Mouse (Mus musculus) spleen, postnatal 10 days (tissue): ENCODE measurements around the gene Tmem196.

Experiments used
- DNase-seq, 2 experiments: peaks; one replicate each; pipeline ENCODE4 v3.0.0; 2021 to 2022; ENCODE audit warnings: low spot score in 2 of 2

Tmem196 gene

GRCm38 (mm10) chr12:119945589-119946310, at the start of gene Tmem196:
Tmem196 (plus strand) TSS chr12:119945822.
- no peak for DNase-seq

DNA sequence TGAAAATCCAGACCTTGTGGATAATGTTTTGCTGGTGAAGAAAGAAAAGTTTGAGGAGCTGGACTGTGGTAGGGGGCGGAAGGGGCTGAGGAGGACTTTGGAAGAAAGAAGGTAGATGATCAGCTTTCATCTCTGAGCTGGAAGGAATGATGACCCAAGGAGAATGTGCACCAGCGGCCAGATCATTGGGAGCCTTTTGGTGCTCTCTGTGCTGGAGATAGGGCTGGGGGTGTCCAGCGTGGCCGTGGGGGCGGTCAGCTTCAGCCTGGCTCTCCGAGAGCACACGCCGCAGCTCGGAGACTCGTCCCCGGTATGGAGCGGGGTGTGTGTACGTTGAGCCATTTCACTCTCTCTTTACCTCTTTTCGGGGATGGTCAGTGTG, 680 bp downstream of the Tmem196 start:
- no peak for DNase-seq

- DNase-seq = no peak
Observed at GRCm38 (mm10) chr12:119957041-119957440, 11.4 kb downstream of the Tmem196 start.

DNA sequence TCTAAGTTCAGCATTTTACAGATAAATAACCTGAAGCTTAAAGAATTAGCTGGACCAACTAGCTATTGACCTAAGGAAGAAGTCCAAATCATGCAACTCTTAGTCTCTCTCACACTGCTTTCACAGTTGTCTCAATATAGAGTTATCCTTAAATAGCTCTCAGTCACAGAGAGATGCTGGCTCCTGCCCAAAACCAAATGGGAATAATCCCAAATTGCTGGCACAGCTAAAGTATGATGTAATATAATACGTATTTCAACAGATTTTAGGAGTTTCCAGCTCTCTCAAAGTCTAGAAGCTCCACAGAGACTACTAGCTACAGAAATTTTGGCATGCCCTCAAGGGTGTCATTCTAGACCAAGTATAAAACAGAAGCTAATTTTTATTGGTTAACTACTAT, 15.1 kb downstream of the Tmem196 start:
- DNase-seq = no peak

DNA sequence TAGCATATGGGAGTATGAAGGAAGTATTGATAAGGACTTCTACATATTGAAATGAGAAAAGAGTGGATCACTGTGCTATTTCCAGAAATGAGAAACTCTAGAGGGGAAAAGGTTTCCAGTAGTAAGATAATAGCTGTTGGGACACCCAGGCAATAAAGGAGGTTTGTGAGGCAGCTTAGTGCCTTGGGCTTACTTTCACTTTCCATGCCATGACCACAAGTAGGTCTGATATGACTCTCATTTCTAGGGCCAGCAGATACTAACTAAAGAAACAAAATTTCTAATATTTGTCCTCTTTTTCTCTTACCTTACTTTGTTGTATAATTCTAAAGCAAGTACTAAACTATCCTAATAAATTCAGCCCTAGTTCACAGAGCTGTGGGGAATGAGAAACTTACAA, 19.8 kb downstream of the Tmem196 start:
- DNase-seq = no peak

DNA sequence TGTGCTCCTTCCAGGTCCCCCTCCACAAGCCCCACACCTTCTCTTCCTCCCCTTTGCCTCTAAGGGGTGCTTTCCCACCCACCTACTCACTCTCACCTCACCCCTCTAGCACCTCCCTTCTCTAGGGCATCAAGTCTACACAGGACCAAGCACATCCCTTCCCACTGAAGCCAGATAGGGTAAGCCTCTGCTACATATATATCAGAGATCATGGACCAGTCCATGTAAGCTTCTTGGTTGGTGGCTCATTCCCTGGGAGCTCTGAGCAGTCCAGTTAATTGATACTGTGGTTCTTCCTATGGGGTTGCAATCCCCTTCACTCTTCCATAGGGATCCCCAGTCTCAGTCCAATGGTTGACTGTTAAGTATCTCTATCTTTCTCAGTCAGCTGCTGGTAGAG, 24.4 kb downstream of the Tmem196 start:
- DNase-seq = no peak

GRCm38 (mm10) chr12:119981731-119982130, 36.1 kb downstream of the Tmem196 start:
- peak in 1 of 2 experiments; percentile 28 for DNase-seq

GRCm38 (mm10) chr12:119998267-119998666, 52.6 kb downstream of the Tmem196 start:
- no peak for DNase-seq

DNA sequence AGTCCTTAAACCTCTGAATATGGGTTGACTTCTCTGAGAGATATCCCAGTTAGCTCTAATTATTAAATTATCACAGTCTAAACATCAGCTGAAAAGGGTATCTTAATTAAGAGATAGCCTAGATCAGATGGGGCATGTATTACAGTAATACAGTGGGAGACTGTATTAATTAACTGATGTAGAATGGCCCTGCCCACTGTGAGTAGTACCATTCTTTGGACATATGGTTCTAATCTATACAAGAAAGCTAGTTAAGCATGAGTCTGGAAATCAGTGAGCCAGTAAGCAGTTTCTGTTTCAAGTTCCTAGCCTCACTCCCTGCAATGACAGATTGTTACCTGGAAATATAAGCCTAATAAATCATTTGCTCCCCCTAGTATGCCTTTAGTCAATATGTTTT, 58.7 kb downstream of the Tmem196 start:
- DNase-seq = no peak

GRCm38 (mm10) chr12:120014768-120015167, 69.1 kb downstream of the Tmem196 start:
- no peak for DNase-seq

DNA sequence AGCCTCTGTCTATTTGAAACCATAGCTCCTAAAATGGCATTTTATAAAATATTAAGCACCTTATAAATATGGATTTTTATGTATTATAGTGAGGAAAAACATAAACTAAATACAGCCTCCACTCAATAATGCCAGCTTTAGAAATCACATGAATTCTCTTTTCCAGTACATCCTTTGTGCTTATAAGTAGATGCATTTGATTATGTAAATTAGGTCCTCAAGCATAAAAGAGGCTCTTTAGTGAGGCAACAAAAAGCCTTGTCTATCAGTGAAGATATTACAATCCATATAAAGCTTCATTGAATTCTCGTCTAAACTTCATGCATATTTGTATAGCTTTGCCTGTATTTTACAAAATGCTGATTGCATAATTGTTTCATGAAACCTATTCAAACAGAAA, 69.6 kb downstream of the Tmem196 start:
- no peak for DNase-seq

DNA sequence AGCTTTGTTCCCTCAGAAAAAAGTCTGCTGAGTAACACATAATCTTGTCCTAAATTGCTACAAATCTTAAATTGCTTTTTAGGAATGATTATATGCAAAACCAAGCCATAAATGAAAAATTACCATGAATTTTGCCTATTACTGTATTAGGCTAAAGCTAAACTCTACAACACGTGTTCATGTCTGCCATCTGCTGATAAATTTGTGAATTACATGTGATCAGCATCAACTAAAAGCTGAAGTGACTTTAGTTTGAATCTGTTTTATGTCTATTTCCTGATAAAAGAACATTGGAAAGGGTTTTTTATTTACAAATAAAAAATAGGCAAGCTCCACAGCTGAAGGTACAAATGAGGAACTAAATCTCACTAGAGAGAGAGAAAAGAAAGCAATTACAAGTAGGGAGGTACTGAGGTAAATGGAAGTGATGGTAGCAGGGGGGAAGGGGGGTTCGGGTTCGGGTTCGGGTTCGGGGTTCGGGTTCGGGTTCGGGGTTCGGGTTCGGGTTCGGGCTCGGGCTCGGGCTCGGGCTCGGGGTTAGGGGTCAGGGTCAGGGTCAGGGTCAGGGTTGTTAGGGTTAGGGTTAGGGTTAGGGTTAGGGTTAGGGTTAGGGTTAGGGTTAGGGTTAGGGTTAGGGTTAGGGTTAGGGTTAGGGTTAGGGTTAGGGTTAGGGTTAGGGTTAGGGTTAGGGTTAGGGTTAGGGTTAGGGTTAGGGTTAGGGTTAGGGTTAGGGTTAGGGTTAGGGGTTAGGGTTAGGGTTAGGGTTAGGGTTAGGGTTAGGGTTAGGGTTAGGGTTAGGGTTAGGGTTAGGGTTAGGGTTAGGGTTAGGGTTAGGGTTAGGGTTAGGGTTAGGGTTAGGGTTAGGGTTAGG, 82.7 kb downstream of the Tmem196 start:
- peak; percentile 67 to 100 for DNase-seq
